ENCODE assay signal across 12 mouse cellular contexts in genomic region chr6:48747091-48747966, GRCm38 (mm10). TPM values are rescaled to one million over a fixed set of nuclear protein-coding genes. Genes with fewer than 3 reads are reported as not detected.
DNase-seq lines count a peak whose midpoint lies in the region; ATAC-seq and TF ChIP-seq lines count a peak whose summit lies in the region.
"Had no signal": no experiment of that assay in that cellular context is flagged by ENCODE, and none has a peak within 500 bp of the region (broad histone marks: within the 10 kb centered on the region; RNA-seq: fewer than 3 reads in every experiment).

No protein-coding gene starts in this region.

- 38% methylated on average over 7 of the region's 7 CpGs for WGBS in kidney, embryonic 15.5 days
- 83% methylated on average over 7 of the region's 7 CpGs for WGBS in forebrain, postnatal 0 days

- DNase-seq in heart, adult 11 months = peak; percentile 91
- no peak for DNase-seq in heart, postnatal 14 days
- peak; percentile 66 for DNase-seq in T-cell, adult 2 months (ENCODE audit: low spot score)
- no peak for DNase-seq in retina, embryonic 14.5 days (ENCODE audit: low spot score)
- DNase-seq in right cerebral cortex, postnatal 4 days = no peak
- DNase-seq in forebrain, postnatal 0 days = no peak
- DNase-seq: adrenal gland, adult 8-10 months had no signal

- TF ChIP-seq CTCF in forebrain, postnatal 0 days (IDR thresholded peaks at IDR 0.05; ENCODE audit: low read depth) = no peak

- H3K27me3 ChIP-seq in kidney, embryonic 15.5 days = peaks cover 24% of the 10 kb centered on the region
- H3K27me3 ChIP-seq in forebrain, postnatal 0 days (ENCODE audit: insufficient read depth, low read length) = 0 out of 2 replicates have a peak, but pooled peaks cover 3% of the 10 kb centered on the region

- H3K36me3 ChIP-seq in kidney, embryonic 15.5 days = no peaks in the 10 kb centered on the region
- H3K36me3 ChIP-seq in forebrain, postnatal 0 days (ENCODE audit: insufficient read depth) = no peaks in the 10 kb centered on the region
- H3K36me3 ChIP-seq: limb, embryonic 10.5 days; neural tube, embryonic 13.5 days had no signal

- peak overlapping the region; percentile 20; the same call in 1 of the 2 replicates for H3K4me3 ChIP-seq in kidney, embryonic 15.5 days (replicated peaks)
- H3K4me3 ChIP-seq in forebrain, postnatal 0 days (ENCODE audit: low read depth, low read length) = no peak overlapping the region
- H3K4me3 ChIP-seq: limb, embryonic 10.5 days; neural tube, embryonic 13.5 days had no signal

- no peak overlapping the region for H3K9ac ChIP-seq in kidney, embryonic 15.5 days
- no peak overlapping the region for H3K9ac ChIP-seq in forebrain, postnatal 0 days
- H3K9ac ChIP-seq: neural tube, embryonic 13.5 days had no signal

- peak overlapping the region; percentile 69 for H3K27ac ChIP-seq in kidney, embryonic 15.5 days
- H3K27ac ChIP-seq in forebrain, postnatal 0 days (ENCODE audit: low read depth, low read length) = no peak overlapping the region
- H3K27ac ChIP-seq: limb, embryonic 10.5 days; neural tube, embryonic 13.5 days had no signal

- no peak for ATAC-seq in kidney, embryonic 15.5 days (replicated peaks; ENCODE audit: low FRiP score)
- peak; percentile 33; the same call in 1 of the 2 replicates for ATAC-seq in megakaryocyte progenitor cell, adult 5-6 weeks (replicated peaks; ENCODE audit: poor library complexity)
- no peak for ATAC-seq in forebrain, postnatal 0 days

- peak overlapping the region; percentile 28 for H3K4me2 ChIP-seq in kidney, embryonic 15.5 days
- H3K4me2 ChIP-seq in forebrain, postnatal 0 days (ENCODE audit: low read depth) = no peak overlapping the region

- H3K4me1 ChIP-seq in kidney, embryonic 15.5 days = peaks cover 8% of the 10 kb centered on the region
- H3K4me1 ChIP-seq in forebrain, postnatal 0 days (ENCODE audit: insufficient read depth) = no peaks in the 10 kb centered on the region

- H3K9me3 ChIP-seq in kidney, embryonic 15.5 days (replicated peaks) = no peaks in the 10 kb centered on the region
- H3K9me3 ChIP-seq in forebrain, postnatal 0 days (ENCODE audit: low read length) = no peaks in the 10 kb centered on the region
- H3K9me3 ChIP-seq: limb, embryonic 10.5 days; neural tube, embryonic 13.5 days had no signal

- intact Hi-C loops in heart, postnatal 14 days (cut with DNase I) = loop anchor here (1.0 to 10.0 kb wide), 3 partner anchors 24 to 303 kb away; partner anchors contain the start of genes Gimap8, Sspo and Zfp467

RNA-seq across cellular contexts. Expression of gene Gimap5, which starts 1.3 kb away (rescaled TPM):
- 1 to 10 TPM; 8.3 to 9.0 TPM for total RNA-seq in heart, postnatal 14 days (2021)
- 16.4 and 16.5 TPM in 2 replicates for polyA plus RNA-seq in kidney, embryonic 15.5 days (2015; fragmentation: Nextera tagmentation; extraction: Ambion mirVana)
- 0.07 and 1.1 TPM in 2 replicates for total RNA-seq in megakaryocyte progenitor cell, adult 5-6 weeks (2015)
- total RNA-seq in megakaryocyte progenitor cell, adult 5-6 weeks (2017) = 0.08 and 2.0 TPM in 2 replicates
- total RNA-seq in forebrain, postnatal 0 days (2014; rRNA removed) = 0.62 and 1.4 TPM in 2 replicates
- 1.7 and 3.7 TPM in 2 replicates for polyA plus RNA-seq in forebrain, postnatal 0 days (2015; fragmentation: Nextera tagmentation; extraction: Ambion mirVana)

RNA-seq across cellular contexts. Expression of gene Gimap1, which starts 8.5 kb away (rescaled TPM):
- 10 to 100 TPM; 14.6 to 15.7 TPM for total RNA-seq in heart, postnatal 14 days (2021)
- polyA plus RNA-seq in kidney, embryonic 15.5 days (2015; fragmentation: Nextera tagmentation; extraction: Ambion mirVana) = 32.4 and 33.1 TPM in 2 replicates
- 1.2 and 5.1 TPM in 2 replicates for total RNA-seq in megakaryocyte progenitor cell, adult 5-6 weeks (2015)
- total RNA-seq in megakaryocyte progenitor cell, adult 5-6 weeks (2017) = 3.7 and 9.1 TPM in 2 replicates
- 1.3 TPM in 2 replicates for total RNA-seq in forebrain, postnatal 0 days (2014; rRNA removed)
- polyA plus RNA-seq in forebrain, postnatal 0 days (2015; fragmentation: Nextera tagmentation; extraction: Ambion mirVana) = 3.4 and 3.8 TPM in 2 replicates

RNA-seq across cellular contexts. Expression of gene Gimap3, which starts 23.3 kb away (rescaled TPM):
- total RNA-seq in heart, postnatal 14 days (2021) = under 1 TPM; 0.67 to 0.68 TPM
- polyA plus RNA-seq in kidney, embryonic 15.5 days (2015; fragmentation: Nextera tagmentation; extraction: Ambion mirVana) = 0.08 TPM in 1 of 2 replicates, not detected in the other
- total RNA-seq in megakaryocyte progenitor cell, adult 5-6 weeks (2015) = 0.12 and 0.62 TPM in 2 replicates
- total RNA-seq in megakaryocyte progenitor cell, adult 5-6 weeks (2017) = 0.61 TPM in 1 of 2 replicates, not detected in the other
- total RNA-seq in forebrain, postnatal 0 days (2014; rRNA removed) = not detected in 2 replicates
- polyA plus RNA-seq in forebrain, postnatal 0 days (2015; fragmentation: Nextera tagmentation; extraction: Ambion mirVana) = not detected in 2 replicates
- polyA plus RNA-seq: limb, embryonic 10.5 days; neural tube, embryonic 13.5 days had no signal

RNA-seq across cellular contexts. Expression of gene Gimap7, which starts 28.9 kb away (rescaled TPM):
- under 1 TPM; 0.22 to 0.24 TPM for total RNA-seq in heart, postnatal 14 days (2021)
- not detected in 2 replicates for polyA plus RNA-seq in kidney, embryonic 15.5 days (2015; fragmentation: Nextera tagmentation; extraction: Ambion mirVana)
- total RNA-seq in megakaryocyte progenitor cell, adult 5-6 weeks (2015) = 0.22 TPM in 1 of 2 replicates, not detected in the other
- 0.29 and 1.3 TPM in 2 replicates for total RNA-seq in megakaryocyte progenitor cell, adult 5-6 weeks (2017)
- total RNA-seq in forebrain, postnatal 0 days (2014; rRNA removed) = not detected in 2 replicates
- polyA plus RNA-seq in forebrain, postnatal 0 days (2015; fragmentation: Nextera tagmentation; extraction: Ambion mirVana) = not detected in 2 replicates
- total RNA-seq: heart, postnatal 10 days had no signal
- polyA plus RNA-seq: limb, embryonic 10.5 days; neural tube, embryonic 13.5 days had no signal

RNA-seq across cellular contexts. Expression of gene Gm28053, which starts 28.9 kb away (rescaled TPM):
- 1 to 10 TPM; 3.5 to 7.9 TPM for total RNA-seq in heart, postnatal 14 days (2021)
- 2.7 and 3.3 TPM in 2 replicates for polyA plus RNA-seq in kidney, embryonic 15.5 days (2015; fragmentation: Nextera tagmentation; extraction: Ambion mirVana)
- not detected in 2 replicates for total RNA-seq in megakaryocyte progenitor cell, adult 5-6 weeks (2015)
- total RNA-seq in megakaryocyte progenitor cell, adult 5-6 weeks (2017) = 20.7 and 26.7 TPM in 2 replicates
- not detected in 2 replicates for total RNA-seq in forebrain, postnatal 0 days (2014; rRNA removed)
- polyA plus RNA-seq in forebrain, postnatal 0 days (2015; fragmentation: Nextera tagmentation; extraction: Ambion mirVana) = 0.57 TPM in 1 of 2 replicates, not detected in the other

Comparison
In these comparisons a context has a peak if more than half of its experiments do, and no peak if none do; other contexts are left out.
1. DNase-seq: peak in heart, adult 11 months (single experiment) and T-cell, adult 2 months (single experiment); none in heart, postnatal 14 days (0 of 2), retina, embryonic 14.5 days (single experiment), right cerebral cortex, postnatal 4 days (single experiment) and forebrain, postnatal 0 days (single experiment).